Mouse (Mus musculus) forebrain, postnatal 0 days (tissue): ENCODE results near the gene Gtf2ird1. TPM values are rescaled to one million over a fixed set of nuclear protein-coding genes. Genes with fewer than 3 reads are reported as not detected.

Experiments used
- ATAC-seq: fragments of 200-750 bp; cut with Nextera tagmentation; 2 replicates; pipeline ENCODE4 v1.8.0; 2017; ENCODE audit warnings: mild to moderate bottlenecking, moderate library complexity
- DNase-seq: peaks from one replicate; pipeline ENCODE4 v3.0.0-alpha.2; 2015
- H3K27ac ChIP-seq: fragments of 300-500 bp; sonication (generic); 2 replicates; pipeline ENCODE4 v1.5.1; 2014; ENCODE audit warnings: low read depth, mild to moderate bottlenecking, antibody characterized with exemption, low read length, moderate library complexity, mixed read lengths
- H3K27me3 ChIP-seq: fragments of 300-500 bp; sonication (generic); 2 replicates; pipeline ENCODE4 v1.6.1; 2014; ENCODE audit warnings: mild to moderate bottlenecking, low read length, mixed read lengths; ENCODE audit not compliant: insufficient read depth
- H3K36me3 ChIP-seq: fragments of 300-500 bp; sonication (generic); 2 replicates; pipeline ENCODE4 v1.6.1; 2014; ENCODE audit warnings: mild to moderate bottlenecking, moderate library complexity; ENCODE audit not compliant: insufficient read depth
- H3K4me1 ChIP-seq: fragments of 300-500 bp; sonication (generic); 2 replicates; pipeline ENCODE4 v1.6.1; 2014; ENCODE audit warnings: antibody characterized with exemption; ENCODE audit not compliant: insufficient read depth
- H3K4me2 ChIP-seq: fragments of 300-500 bp; sonication (generic); 2 replicates; pipeline ENCODE4 v1.6.1; 2014; ENCODE audit warnings: low read depth, mild to moderate bottlenecking, moderate library complexity
- H3K4me3 ChIP-seq: fragments of 300-500 bp; sonication (generic); 2 replicates; pipeline ENCODE4 v1.5.1; 2014; ENCODE audit warnings: low read depth, low read length, mixed read lengths
- H3K9ac ChIP-seq: fragments of 300-500 bp; sonication (generic); 2 replicates; pipeline ENCODE4 v1.6.1; 2014; ENCODE audit warnings: mild to moderate bottlenecking
- H3K9me3 ChIP-seq: fragments of 300-500 bp; sonication (generic); 2 replicates; pipeline ENCODE4 v1.6.1; 2016; ENCODE audit warnings: low read length
- CTCF ChIP-seq: sonication (generic); IDR thresholded peaks from 2 replicates; pipeline ENCODE4 v1.5.1; 2016; ENCODE audit warnings: antibody characterized with exemption, control low read depth, low read depth
- WGBS: fragments of 180-500 bp; shearing (Covaris S2); extraction: QIAGEN DNeasy Blood & Tissue Kit; methylation state at CpG from one replicate; pipeline ENCODE4 v1.1.7; 2014; 5-methylcytosine and 5-hydroxymethylcytosine counted together
- polyA plus RNA-seq: library from polyadenylated mRNA; unstranded; fragments of >200 nt; fragmentation: Nextera tagmentation; extraction: Ambion mirVana; gene quantifications from 2 replicates; pipeline ENCODE4 v1.2.1, GENCODE M21; 2015
- total RNA-seq: library from RNA; depleted of rRNA; stranded (reverse); fragments of >200 nt; gene quantifications from 2 replicates; pipeline ENCODE4 v1.2.3, GENCODE M21; 2014

Gtf2ird1 gene
- total and polyA plus RNA-seq, 2 experiments from 2014 or later = 47.1 to 53.6 TPM

GRCm38 (mm10) chr5:134425601-134426000, 30.9 kb downstream of the Gtf2ird1 start:
- DNase-seq (no peak), ATAC-seq (no peak)
- Histone ChIP-seq H3K36me3 (no peaks in the 10 kb centered on the region), H3K9me3 (no peaks in the 10 kb centered on the region), H3K27me3 (no peaks in the 10 kb centered on the region), H3K27ac (no peak overlapping the region), H3K9ac (no peak overlapping the region), H3K4me1 (no peaks in the 10 kb centered on the region), H3K4me3 (no peak overlapping the region), H3K4me2 (no peak overlapping the region)
- TF ChIP-seq CTCF = no peak
- WGBS = 92% methylated on average over 8 of the region's 8 CpGs

GRCm38 (mm10) chr5:134423930-134424329, 32.6 kb downstream of the Gtf2ird1 start:
- Histone ChIP-seq H3K9me3 (no peaks in the 10 kb centered on the region), H3K4me2 (no peak overlapping the region), H3K27me3 (no peaks in the 10 kb centered on the region), H3K27ac (no peak overlapping the region), H3K4me1 (no peaks in the 10 kb centered on the region), H3K36me3 (no peaks in the 10 kb centered on the region), H3K4me3 (no peak overlapping the region), H3K9ac (no peak overlapping the region)
- DNase-seq = no peak
- WGBS = 70% methylated on average over 5 of the region's 5 CpGs
- no peak for TF ChIP-seq CTCF
- no peak for ATAC-seq

- Histone ChIP-seq H3K9ac (no peak overlapping the region), H3K4me3 (no peak overlapping the region), H3K9me3 (no peaks in the 10 kb centered on the region), H3K4me2 (no peak overlapping the region), H3K27ac (no peak overlapping the region), H3K36me3 (no peaks in the 10 kb centered on the region), H3K27me3 (no peaks in the 10 kb centered on the region), H3K4me1 (no peaks in the 10 kb centered on the region)
- DNase-seq = no peak
- 96% methylated on average over 6 of the region's 6 CpGs for WGBS
- no peak for ATAC-seq
- TF ChIP-seq CTCF = no peak
Measured at GRCm38 (mm10) chr5:134423372-134423771, 33.1 kb downstream of the Gtf2ird1 start.

GRCm38 (mm10) chr5:134422265-134422925, 34.1 kb downstream of the Gtf2ird1 start:
- no peak for ATAC-seq
- WGBS = 89% methylated on average over 12 of the region's 12 CpGs
- H3K4me3 ChIP-seq = no peak overlapping the region

GRCm38 (mm10) chr5:134421061-134421460, 35.5 kb downstream of the Gtf2ird1 start:
- DNase-seq = peak; percentile 14
- WGBS = 66% methylated on average over 9 of the region's 9 CpGs
- Histone ChIP-seq H3K4me1 (no peaks in the 10 kb centered on the region), H3K36me3 (peaks cover 3% of the 10 kb centered on the region; the same call in 1 of the 2 replicates), H3K4me3 (no peak overlapping the region), H3K27ac (no peak overlapping the region), H3K9me3 (no peaks in the 10 kb centered on the region), H3K4me2 (no peak overlapping the region), H3K27me3 (no peaks in the 10 kb centered on the region), H3K9ac (no peak overlapping the region)
- TF ChIP-seq CTCF = no peak
- no peak for ATAC-seq

More at GRCm38 (mm10) chr5:134422265-134422925, 34.1 kb downstream of the Gtf2ird1 start:
- DNase-seq = no peak
- no peaks in the 10 kb centered on the region for H3K4me1 ChIP-seq
- H3K4me2 ChIP-seq = no peak overlapping the region
- H3K27me3 ChIP-seq = no peaks in the 10 kb centered on the region
- no peak overlapping the region for H3K27ac ChIP-seq
- H3K9ac ChIP-seq = no peak overlapping the region
- no peaks in the 10 kb centered on the region for H3K9me3 ChIP-seq
- no peaks in the 10 kb centered on the region for H3K36me3 ChIP-seq
- TF ChIP-seq CTCF = no peak

GRCm38 (mm10) chr5:134419700-134420099, 36.8 kb downstream of the Gtf2ird1 start:
- 95% methylated on average over 5 of the region's 5 CpGs for WGBS
- Histone ChIP-seq H3K9me3 (no peaks in the 10 kb centered on the region), H3K27ac (no peak overlapping the region), H3K9ac (no peak overlapping the region), H3K4me3 (no peak overlapping the region), H3K27me3 (no peaks in the 10 kb centered on the region), H3K4me1 (no peaks in the 10 kb centered on the region), H3K4me2 (no peak overlapping the region), H3K36me3 (peaks cover 14% of the 10 kb centered on the region)
- ATAC-seq (no peak), DNase-seq (no peak)
- TF ChIP-seq CTCF = no peak

GRCm38 (mm10) chr5:134418315-134419074, 38.0 kb downstream of the Gtf2ird1 start:
- Histone ChIP-seq H3K4me2 (no peak overlapping the region), H3K4me3 (no peak overlapping the region), H3K27me3 (no peaks in the 10 kb centered on the region), H3K9me3 (no peaks in the 10 kb centered on the region), H3K9ac (no peak overlapping the region), H3K36me3 (peaks cover 22% of the 10 kb centered on the region), H3K4me1 (no peaks in the 10 kb centered on the region), H3K27ac (no peak overlapping the region)
- 92% methylated on average over 6 of the region's 6 CpGs for WGBS
- no peak for DNase-seq
- no peak for ATAC-seq
- no peak for TF ChIP-seq CTCF
